Mouse (Mus musculus) liver, embryonic 14.5 days (tissue): ENCODE results near the gene Nrxn1.

Experiments used
- CTCF ChIP-seq: IDR thresholded peaks from 2 replicates; pipeline ENCODE4 v1.5.1; 2016; ENCODE audit warnings: antibody characterized with exemption, low read depth, control low read depth
- EP300 ChIP-seq: IDR thresholded peaks from 2 replicates; pipeline ENCODE4 v1.6.1; 2016; ENCODE audit warnings: antibody characterized with exemption, low read depth

DNA sequence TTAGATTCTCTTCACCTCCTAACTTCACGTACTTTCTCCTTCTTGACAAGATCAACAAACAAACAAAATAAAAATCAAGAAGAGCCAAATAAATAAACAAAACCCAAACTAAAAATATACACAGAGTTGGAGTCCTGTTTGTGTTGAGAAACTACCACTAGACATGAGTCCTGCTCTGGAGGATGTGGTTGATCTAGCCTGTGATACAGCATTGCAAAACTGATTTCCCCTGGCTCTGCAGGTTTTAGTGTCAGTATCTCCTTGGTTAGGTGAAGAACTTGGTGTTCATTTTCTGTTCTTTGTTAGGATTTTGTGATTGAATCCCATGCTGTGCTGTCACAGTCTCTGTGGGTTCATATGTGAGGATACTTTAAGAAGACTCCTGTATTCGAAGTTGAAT lies 963.7 kb downstream of the Nrxn1 start:
- no peak for TF ChIP-seq CTCF
- TF ChIP-seq EP300 = no peak
